Mouse (Mus musculus): ENCODE measurements around the gene Syde1. TPM values are rescaled to one million over a fixed set of nuclear protein-coding genes. Genes with fewer than 3 reads are reported as not detected.
"Not testable (repeated sequence)": the region's sequence is repeated elsewhere in the genome, so short reads cannot be mapped to it uniquely, and the experiment has no call there.

Gene Syde1
- not detected in 2 replicates for total RNA-seq (2012; rRNA removed)
- under 1 TPM in 1 of 2 experiments, not detected in 1; 0.01 TPM for polyA plus RNA-seq (2012; ENCODE audit: insufficient read depth in 1 of 2, insufficient read length in 2 of 2, low read depth in 1 of 2, low replicate concordance in 2 of 2, missing spikeins in 1 of 2)

- no peaks in the 10 kb centered on the region; a peak in 2 of 4 replicates for H3K27me3 ChIP-seq (ENCODE audit: control insufficient read depth in 1 of 2, insufficient read depth in 2 of 2, low read length in 2 of 2)
- no peaks in the 10 kb centered on the region for H3K9me3 ChIP-seq (replicated peaks; ENCODE audit: insufficient read depth, low read length)
- no peak for DNase-seq (ENCODE audit: low read depth, low spot score)
- H3K27ac ChIP-seq (ENCODE audit: control insufficient read depth, low read depth, low read length): no peak within 1 kb of the TSS
- no peaks in the 10 kb centered on the region for H3K4me1 ChIP-seq (ENCODE audit: control insufficient read depth in 1 of 2, insufficient read depth in 2 of 2, low read length in 2 of 2)
- no peak within 1 kb of the TSS for H3K4me3 ChIP-seq (ENCODE audit: control insufficient read depth in 1 of 2, insufficient read depth in 1 of 2, low read depth in 2 of 2, low read length in 2 of 2)
- no peak within 1 kb of the TSS for H3K9ac ChIP-seq (ENCODE audit: control insufficient read depth, low read depth, low read length, poor library complexity, severe bottlenecking)
- no peaks in the 10 kb centered on the region for H3K79me2 ChIP-seq (ENCODE audit: control insufficient read depth, insufficient read depth, low read length, poor library complexity)
- TF ChIP-seq RAD21 (IDR thresholded peaks at IDR 0.05; ENCODE audit: low read depth, low read length): no peak
- TF ChIP-seq HCFC1 (IDR thresholded peaks at IDR 0.05; ENCODE audit: low read depth, low read length): no peak
- no peaks in the 10 kb centered on the region for H3K36me3 ChIP-seq (ENCODE audit: control insufficient read depth in 1 of 2, insufficient read depth in 2 of 2, low read length in 2 of 2)
Observed at GRCm38 (mm10) chr10:78591406-78592328, at the start of gene Syde1. Gene Syde1 (minus strand): TSS chr10:78591964.

DNA sequence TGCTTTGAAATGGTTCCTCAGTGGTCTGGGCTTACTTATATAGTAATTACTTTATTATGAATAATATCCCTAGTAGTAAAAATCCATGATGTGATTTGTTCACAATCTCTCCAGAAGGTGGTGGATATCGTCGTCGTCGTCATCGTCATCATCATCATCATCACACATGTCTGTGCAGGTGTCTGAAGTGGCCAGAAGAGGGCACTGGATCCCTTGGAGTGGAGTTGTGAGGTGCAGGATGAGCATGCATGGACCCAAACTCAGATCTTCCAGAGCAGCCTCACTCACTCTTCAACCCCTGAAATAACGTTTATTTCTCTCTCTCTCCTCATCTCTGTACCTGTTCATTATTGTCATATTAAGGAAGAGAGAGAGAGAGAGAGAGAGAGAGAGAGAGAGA lies 40.5 kb upstream of the Syde1 start:
- TF ChIP-seq RAD21 (IDR thresholded peaks at IDR 0.05; ENCODE audit: low read depth, low read length) (peak; percentile 47), ZC3H11A (IDR thresholded peaks at IDR 0.05; ENCODE audit: low read depth, low read length) (peak; percentile 20; the same call in 1 of the 2 replicates), CTCF (IDR thresholded peaks at IDR 0.05 in 2 of 3, conservative IDR thresholded peaks at IDR 0.05 in 1 of 3; ENCODE audit: control insufficient read depth in 1 of 3, insufficient read depth in 1 of 3, low read depth in 2 of 3, low read length in 3 of 3, poor library complexity in 1 of 3, severe bottlenecking in 1 of 3) (peak; percentile 24 to 56 (median 52)), MEF2A (IDR thresholded peaks at IDR 0.05; ENCODE audit: extremely low read depth, insufficient replicate concordance, low read depth, low read length, poor library complexity, severe bottlenecking) (no peak), ELF1 (IDR thresholded peaks at IDR 0.05; ENCODE audit: low read depth, low read length) (no peak), MYB (IDR thresholded peaks at IDR 0.05; ENCODE audit: low read depth, low read length) (no peak), SMC3 (IDR thresholded peaks at IDR 0.05; ENCODE audit: low read depth, low read length) (peak; percentile 40)
- DNase-seq (ENCODE audit: low read depth, low spot score): peak; percentile 32
- no peaks in the 10 kb centered on the region for H3K36me3 ChIP-seq (ENCODE audit: control insufficient read depth in 1 of 2, insufficient read depth in 2 of 2, low read length in 2 of 2)
- peaks cover 0 to 2% of the 10 kb centered on the region in 2 experiments; a peak in 2 of 4 replicates for H3K27me3 ChIP-seq (ENCODE audit: control insufficient read depth in 1 of 2, insufficient read depth in 2 of 2, low read length in 2 of 2)
- no peak overlapping the region for H3K27ac ChIP-seq (ENCODE audit: control insufficient read depth, low read depth, low read length)
- no peaks in the 10 kb centered on the region for H3K79me2 ChIP-seq (ENCODE audit: control insufficient read depth, insufficient read depth, low read length, poor library complexity)
- no peaks in the 10 kb centered on the region for H3K4me1 ChIP-seq (ENCODE audit: control insufficient read depth in 1 of 2, insufficient read depth in 2 of 2, low read length in 2 of 2)
- no peak overlapping the region for H3K9ac ChIP-seq (ENCODE audit: control insufficient read depth, low read depth, low read length, poor library complexity, severe bottlenecking)
- no peak overlapping the region for H3K4me3 ChIP-seq (ENCODE audit: control insufficient read depth in 1 of 2, insufficient read depth in 1 of 2, low read depth in 2 of 2, low read length in 2 of 2)
- no peaks in the 10 kb centered on the region for H3K9me3 ChIP-seq (replicated peaks; ENCODE audit: insufficient read depth, low read length)

DNA sequence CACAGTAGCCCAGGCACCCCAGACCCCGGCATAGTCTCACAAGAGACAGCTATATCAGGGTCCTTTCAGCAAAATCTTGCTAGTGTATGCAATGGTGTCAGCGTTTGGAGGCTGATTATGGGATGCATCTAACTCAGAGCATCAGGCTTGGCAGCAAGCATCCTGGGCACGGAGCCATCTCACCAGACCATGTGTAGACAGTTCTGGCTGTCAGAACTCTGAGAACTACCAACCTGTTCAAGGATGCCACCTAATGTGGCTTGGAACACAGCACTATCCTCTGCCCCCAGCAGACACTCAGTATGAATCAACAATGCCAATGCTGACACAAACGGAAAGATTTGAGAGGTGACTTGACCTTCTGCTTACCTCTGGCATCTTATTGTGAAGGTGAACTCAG lies 38.4 kb upstream of the Syde1 start:
- H3K27ac ChIP-seq (ENCODE audit: control insufficient read depth, low read depth, low read length): no peak overlapping the region
- H3K4me3 ChIP-seq (ENCODE audit: control insufficient read depth in 1 of 2, insufficient read depth in 1 of 2, low read depth in 2 of 2, low read length in 2 of 2): no peak overlapping the region
- TF ChIP-seq EP300 (IDR thresholded peaks at IDR 0.05; ENCODE audit: low read depth in 1 of 2, low read length in 2 of 2) (no peak), ZMIZ1 (IDR thresholded peaks at IDR 0.05; ENCODE audit: low read depth, low read length) (no peak), MYC (IDR thresholded peaks at IDR 0.05; ENCODE audit: low read depth, low read length) (no peak), POLR2AphosphoS2 (IDR thresholded peaks at IDR 0.05; ENCODE audit: low read length) (no peak), NELFE (IDR thresholded peaks at IDR 0.05; ENCODE audit: low read depth, low read length) (no peak), MAX (IDR thresholded peaks at IDR 0.05; ENCODE audit: low read length) (no peak), TAL1 (IDR thresholded peaks at IDR 0.05; ENCODE audit: low read length) (no peak), POLR2AphosphoS5 (IDR thresholded peaks at IDR 0.05; ENCODE audit: borderline replicate concordance, low read depth, low read length) (no peak), SIN3A (IDR thresholded peaks at IDR 0.05; ENCODE audit: low read length) (no peak)
- H3K27me3 ChIP-seq (ENCODE audit: control insufficient read depth in 1 of 2, insufficient read depth in 2 of 2, low read length in 2 of 2): peaks cover 1 to 2% of the 10 kb centered on the region in 2 experiments; a peak in 2 of 4 replicates
- no peaks in the 10 kb centered on the region for H3K36me3 ChIP-seq (ENCODE audit: control insufficient read depth in 1 of 2, insufficient read depth in 2 of 2, low read length in 2 of 2)
- DNase-seq (ENCODE audit: low read depth, low spot score): no peak
- H3K79me2 ChIP-seq (ENCODE audit: control insufficient read depth, insufficient read depth, low read length, poor library complexity): no peaks in the 10 kb centered on the region
- H3K9ac ChIP-seq (ENCODE audit: control insufficient read depth, low read depth, low read length, poor library complexity, severe bottlenecking): no peak overlapping the region
- no peaks in the 10 kb centered on the region for H3K4me1 ChIP-seq (ENCODE audit: control insufficient read depth in 1 of 2, insufficient read depth in 2 of 2, low read length in 2 of 2)
- H3K9me3 ChIP-seq (replicated peaks; ENCODE audit: insufficient read depth, low read length): no peaks in the 10 kb centered on the region

DNA sequence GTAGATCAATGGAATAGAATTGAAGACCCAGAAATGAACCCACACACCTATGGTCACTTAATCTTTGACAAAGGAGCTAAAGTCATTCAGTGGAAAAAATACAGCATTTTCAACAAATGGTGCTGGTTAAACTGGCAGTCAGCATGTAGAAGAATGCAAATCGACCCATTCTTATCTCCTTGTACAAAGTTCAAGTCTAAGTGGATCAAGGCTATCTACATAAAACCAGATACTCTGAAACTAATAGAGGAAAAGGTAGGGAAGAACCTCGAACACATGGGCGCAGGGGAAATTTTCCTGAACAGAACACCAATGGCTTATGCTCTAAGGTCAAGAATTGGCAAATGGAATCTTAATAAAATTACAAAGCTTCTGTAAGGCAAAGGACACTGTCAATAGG lies 31.4 kb upstream of the Syde1 start:
- H3K27me3 ChIP-seq (ENCODE audit: control insufficient read depth in 1 of 2, insufficient read depth in 2 of 2, low read length in 2 of 2); H3K9me3 ChIP-seq (replicated peaks; ENCODE audit: insufficient read depth, low read length); H3K9ac ChIP-seq (ENCODE audit: control insufficient read depth, low read depth, low read length, poor library complexity, severe bottlenecking); DNase-seq (ENCODE audit: low read depth, low spot score); H3K36me3 ChIP-seq (ENCODE audit: control insufficient read depth in 1 of 2, insufficient read depth in 2 of 2, low read length in 2 of 2); H3K27ac ChIP-seq (ENCODE audit: control insufficient read depth, low read depth, low read length); H3K4me3 ChIP-seq (ENCODE audit: control insufficient read depth in 1 of 2, insufficient read depth in 1 of 2, low read depth in 2 of 2, low read length in 2 of 2); H3K4me1 ChIP-seq (ENCODE audit: control insufficient read depth in 1 of 2, insufficient read depth in 2 of 2, low read length in 2 of 2); H3K79me2 ChIP-seq (ENCODE audit: control insufficient read depth, insufficient read depth, low read length, poor library complexity): not testable (repeated sequence)

Data from MEL (cell line).